Mouse (Mus musculus) large intestine, adult 2 months (tissue): ENCODE measurements at regions not wholly inside any gene's neighbourhood (a gene's known extent, or its start where the extent isn't known, plus 50 kb on each side); places are given as distances from the start of the nearest gene placed in this dataset.

Source experiments
- DNase-seq: peaks from one replicate; pipeline ENCODE4 v3.0.0-alpha.2; 2012; ENCODE audit warnings: low read depth, low spot score
- WGBS: fragments of 180-500 bp; shearing (Covaris S2); methylation state at CpG from one replicate; pipeline ENCODE4 v1.1.7; 2018; 5-methylcytosine and 5-hydroxymethylcytosine counted together

DNA sequence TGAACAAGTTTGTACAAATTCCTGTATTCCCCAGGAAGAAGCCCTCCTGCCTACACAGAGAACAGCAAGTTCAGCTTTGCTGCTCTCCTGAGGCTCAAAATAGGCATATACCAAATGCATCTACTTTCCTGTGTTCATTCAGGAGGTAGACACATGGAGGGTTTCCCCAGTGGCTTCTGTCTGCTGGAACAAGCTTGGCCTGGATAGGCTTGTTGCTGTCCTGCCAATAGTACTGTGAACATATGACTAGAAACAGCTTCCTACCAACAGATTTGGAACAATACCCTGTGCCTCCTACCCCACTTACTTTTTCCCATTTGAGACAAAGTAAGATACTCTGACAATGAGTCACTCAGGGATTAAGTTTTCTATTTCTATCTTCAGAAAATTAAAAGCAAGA, 93.8 kb upstream of the Wdpcp start:
- no peak for DNase-seq

DNA sequence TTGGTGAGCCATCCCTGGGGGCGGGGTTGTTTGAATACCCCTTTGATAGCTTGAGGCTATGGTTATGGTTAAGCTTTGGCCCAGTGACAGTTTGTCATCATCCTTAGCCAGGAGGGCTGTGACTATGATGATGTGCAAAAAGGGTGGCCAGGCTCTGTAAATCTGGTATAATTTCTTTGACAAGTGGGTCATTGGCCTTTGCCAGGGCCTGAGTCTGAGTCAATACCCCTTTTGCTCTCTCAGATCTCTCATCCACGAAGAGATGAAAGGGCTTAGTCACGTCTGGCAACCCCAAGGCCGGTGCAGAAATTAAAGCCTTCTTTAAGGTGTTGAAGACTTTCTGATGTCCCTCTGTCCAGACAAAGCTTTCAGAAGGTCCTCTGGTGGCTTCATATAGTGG, 99.7 kb upstream of the Ugp2 start:
- DNase-seq = no peak
- 83% methylated on average over 4 of the region's 4 CpGs for WGBS

DNA sequence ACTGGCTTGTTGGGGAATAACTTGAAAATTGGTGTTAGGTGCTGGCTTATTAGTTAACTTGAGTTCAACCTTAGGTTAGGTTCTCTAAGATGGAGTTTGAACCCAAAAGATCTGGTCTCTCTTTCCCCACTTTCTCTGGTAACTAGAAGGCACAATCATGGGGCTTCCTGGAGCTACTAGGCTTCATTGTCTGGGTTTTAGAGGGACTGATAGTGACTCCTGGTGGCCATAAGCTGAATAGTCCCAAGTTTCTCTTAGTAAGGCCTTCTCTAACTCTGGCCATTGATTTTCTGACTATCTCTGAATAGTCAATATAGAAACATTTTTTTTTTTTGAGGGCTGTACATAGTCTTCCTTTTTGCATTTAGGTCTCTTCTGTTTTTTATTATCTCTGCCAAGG, 97.5 kb upstream of the Ugp2 start:
- peak; percentile 18 for DNase-seq

DNA sequence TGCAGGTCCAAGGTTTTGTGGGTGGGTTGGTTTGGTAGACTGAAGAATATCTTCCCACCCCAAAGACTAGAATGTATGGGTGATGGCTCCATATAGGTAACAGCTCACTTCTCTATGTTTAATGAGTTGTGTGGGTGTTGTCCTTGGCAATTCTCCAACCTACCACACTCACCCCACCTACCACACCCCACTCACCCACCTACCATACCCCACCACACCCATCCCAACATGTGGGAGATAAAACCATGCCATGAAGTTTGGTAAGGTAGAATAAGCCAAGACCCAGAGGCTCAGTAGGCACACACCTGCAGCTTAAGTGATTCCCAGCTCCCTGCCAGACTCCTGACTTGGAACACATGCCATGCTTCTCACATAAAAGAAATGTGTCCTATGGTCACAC, 89.0 kb upstream of the Ugp2 start:
- no peak for DNase-seq

DNA sequence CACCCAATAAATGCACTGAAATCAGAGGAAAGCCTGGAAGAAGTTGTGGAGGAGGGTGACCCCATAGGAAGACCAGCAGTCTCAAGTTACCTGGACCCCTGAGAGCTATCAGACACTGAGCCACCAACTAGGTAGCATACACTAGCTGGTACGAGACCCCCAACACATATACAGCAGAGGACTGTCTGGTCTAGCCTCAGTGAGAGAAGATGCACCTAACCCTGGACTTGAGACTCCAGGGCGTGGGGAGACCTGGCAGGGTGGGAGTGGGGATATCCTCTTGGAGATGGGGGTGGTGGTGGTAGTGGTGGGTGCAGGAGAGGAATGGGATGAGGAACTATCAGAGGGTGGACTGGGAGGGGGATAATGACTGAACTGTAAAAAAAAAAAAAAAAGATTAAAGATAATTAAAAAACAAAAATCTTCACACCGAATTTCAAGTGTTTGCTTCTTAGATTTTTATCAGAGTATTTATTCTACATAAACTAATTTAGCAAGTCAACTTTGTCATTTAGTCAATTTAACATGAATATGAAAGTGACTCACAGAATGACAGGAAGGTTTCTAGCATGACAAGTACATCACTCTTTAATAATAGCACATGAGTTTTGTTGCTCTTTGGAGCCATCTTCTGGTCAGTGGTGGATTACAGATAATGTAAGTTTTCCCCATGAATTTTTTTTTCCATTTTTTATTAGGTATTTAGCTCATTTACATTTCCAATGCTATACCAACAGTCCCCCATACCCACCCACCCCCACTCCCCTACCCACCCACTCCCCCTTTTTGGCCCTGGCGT, 82.5 kb upstream of the Ugp2 start:
- DNase-seq = no peak
- WGBS = 69% methylated on average over 3 of the region's 4 CpGs

DNA sequence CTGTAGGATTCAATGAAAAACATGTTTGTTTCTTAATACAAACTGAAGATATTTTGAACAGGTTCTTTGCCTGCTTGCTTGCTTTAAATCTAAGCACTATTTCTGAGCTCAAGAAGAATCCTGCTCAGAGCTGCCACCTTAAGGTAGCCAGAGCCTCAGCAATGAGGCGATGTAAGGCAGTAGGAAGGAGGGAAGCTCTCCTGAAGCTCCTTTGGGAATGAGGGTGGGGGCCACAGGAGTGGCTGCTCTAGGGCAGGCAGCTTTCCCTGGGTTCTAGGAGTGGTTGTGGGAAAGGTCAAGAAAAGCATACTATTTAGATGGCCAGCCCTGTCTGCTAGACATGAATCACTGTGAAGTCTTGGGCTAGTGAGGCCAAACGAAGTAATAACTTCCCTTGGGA, 62.7 kb upstream of the Ugp2 start:
- 48% methylated on average over 2 of the region's 2 CpGs for WGBS
- no peak for DNase-seq

DNA sequence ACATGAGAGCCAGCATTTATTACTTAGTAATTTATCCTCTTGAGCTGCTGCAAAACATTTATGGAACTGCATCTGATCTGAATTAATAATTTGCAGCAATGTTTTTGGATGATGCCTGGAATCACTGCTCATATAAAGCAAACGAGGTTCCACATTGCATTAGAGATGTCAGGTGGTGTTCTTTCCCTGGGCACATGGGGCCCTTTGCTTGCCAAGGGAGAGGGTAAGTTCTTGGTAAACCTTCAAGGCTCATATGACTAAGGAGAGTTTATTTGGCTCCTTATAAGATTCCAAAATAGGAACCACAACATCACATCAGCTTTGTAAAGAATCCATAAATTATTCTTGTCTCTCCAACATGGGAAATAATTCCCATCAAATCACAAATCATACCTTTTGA, 59.0 kb upstream of the Ugp2 start:
- 32% methylated on average over 1 of the region's 1 CpGs for WGBS
- DNase-seq = no peak

DNA sequence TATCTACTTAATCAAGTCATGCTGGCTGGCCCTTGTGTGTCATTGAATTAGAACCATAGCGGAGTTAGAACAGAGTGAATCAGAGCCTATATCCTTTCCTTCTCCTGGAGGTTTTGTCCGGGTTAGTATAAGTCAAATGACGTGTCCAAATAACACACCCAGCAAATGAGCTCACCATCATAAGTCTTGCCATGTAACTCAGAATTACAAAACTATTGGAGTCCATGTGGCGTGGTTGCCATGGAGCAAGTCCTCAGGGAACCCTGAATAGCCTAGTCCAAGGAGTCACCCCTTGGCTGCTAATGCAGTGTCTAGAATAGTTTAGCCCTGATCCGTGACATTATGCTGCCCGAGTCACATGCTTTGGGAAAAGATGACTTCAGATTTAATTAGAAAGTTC, 57.7 kb upstream of the Ugp2 start:
- WGBS = 61% methylated on average over 6 of the region's 6 CpGs
- no peak for DNase-seq

DNA sequence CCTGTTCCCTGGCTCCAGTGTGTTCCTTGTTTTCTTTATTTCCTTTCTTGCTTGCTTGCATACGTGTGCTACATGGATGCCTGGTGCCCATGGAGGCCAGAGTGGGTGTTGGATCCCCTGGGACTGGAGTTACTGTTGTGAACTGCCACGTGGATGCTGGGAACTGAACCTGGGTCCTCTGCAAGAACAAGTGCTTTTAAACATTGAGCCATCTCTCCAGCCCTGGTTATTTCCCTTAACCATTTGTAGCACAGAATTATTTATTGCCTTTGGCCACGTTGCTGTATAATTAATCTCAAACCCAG, 57.0 kb upstream of the Ugp2 start:
- no peak for DNase-seq
- 18% methylated on average over 3 of the region's 3 CpGs for WGBS

DNA sequence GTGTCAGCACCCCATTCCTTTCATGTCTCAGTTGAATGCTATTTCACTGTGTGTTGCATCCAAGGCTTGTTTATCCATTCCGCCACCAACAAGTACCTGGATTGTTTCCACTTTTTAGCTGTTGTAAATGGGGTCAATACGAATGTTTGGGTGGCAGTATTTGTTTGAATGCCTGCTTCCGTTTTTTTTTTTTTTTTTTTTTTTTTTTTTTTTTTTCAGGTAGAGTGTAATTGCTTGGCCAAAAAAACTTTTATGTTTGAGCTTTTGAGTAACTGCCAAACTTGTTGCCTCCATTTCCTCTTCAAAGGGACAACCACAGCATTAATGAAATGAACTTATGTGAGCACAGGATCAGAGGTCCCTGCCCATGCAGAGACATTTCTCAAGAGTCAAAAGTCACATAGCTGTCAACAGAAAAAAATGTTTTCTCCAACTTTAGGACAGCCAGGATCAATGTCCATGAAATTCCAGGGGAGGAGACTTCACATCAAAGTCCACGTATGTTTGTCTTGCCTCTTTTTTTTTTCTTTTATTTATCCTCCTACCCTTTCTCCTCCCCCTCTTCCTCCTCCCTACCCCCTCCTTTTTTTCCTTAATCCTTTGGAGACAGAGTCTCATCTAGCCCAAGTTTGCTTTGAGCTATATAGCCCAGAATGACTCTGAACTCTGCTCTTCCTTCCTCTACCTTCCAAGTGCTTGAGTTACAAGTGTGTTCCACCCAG, 56.5 kb upstream of the Ugp2 start:
- WGBS = 27% methylated on average over 4 of the region's 4 CpGs
- DNase-seq = peak; percentile 76

DNA sequence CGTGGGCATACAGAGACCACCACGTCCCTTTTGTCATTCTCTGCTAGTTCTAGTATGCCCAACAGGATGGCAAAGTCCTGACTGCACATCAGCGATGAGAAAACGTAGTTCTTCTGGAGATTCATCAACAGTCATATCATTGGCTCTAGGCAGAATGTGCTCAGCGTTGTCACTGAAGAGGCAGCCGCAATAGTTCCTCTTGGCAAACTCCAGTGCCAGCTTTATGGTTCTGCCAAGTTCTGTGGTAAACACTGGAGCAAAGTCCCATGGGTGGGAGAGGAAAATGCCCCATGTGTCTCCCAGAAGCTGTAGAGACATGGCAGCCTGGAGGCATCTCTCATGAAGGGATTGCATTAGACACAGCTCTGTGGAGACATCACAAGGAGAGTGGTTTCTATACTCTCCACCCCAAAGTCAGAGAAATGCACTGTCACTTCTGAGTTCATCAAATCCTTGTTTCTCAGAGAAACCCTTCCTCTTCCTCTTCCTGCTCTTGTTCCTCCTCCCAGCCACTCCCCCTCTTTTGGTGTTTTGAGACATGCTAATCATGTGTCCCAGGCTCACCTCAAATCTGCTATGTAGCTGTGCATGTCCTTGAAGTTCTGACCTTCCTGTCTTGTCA, 54.6 kb upstream of the Ugp2 start:
- DNase-seq = peak; percentile 78
- 31% methylated on average over 6 of the region's 6 CpGs for WGBS

DNA sequence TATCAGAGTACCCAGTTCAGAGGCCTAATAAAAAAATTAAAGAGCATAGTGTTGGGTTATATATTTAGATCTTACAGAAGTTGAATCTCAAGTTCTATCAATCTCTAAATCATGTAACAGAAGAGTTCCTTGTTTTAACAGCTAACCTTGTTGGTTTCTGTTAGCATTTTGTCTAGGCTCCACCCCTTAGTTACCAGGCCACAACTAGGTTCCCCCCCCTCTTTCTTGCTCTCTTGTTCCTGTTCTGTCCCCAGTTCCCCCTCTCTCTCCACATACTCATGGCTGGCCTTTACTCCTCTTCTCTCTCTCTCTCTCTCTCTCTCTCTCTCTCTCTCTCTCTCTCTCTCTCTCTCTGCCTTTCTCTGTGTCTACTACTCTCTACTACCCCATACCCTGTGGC, 53.3 kb upstream of the Ugp2 start:
- no peak for DNase-seq

DNA sequence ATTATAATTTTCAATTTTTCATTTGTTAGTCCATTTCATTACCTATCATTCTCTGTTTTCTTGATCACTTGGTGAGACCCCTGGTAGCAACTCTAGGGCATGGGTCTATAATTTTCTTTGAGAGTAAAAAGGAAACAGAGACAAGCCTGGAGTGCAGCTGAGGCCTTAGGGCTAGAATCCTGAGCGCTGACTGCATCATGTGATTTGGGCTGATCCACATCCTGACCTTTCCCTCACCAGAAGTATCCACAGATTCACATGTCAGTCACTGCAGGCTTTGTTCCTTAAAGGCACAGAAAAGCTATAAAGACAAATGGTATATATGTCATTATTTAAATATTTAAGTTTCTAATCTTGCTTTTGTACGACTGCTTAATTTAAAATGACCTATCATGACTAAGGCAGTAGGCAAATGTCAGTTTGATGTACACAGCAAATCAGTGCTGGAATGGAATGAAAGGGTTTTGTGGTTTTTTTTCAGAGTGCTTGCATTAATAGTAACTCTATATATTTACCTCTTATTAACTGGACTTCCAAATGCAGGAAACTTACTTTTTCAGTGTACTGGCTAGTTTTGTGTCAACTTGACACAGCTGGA, 51.4 kb upstream of the Ugp2 start:
- 32% methylated on average over 2 of the region's 2 CpGs for WGBS
- no peak for DNase-seq
